Mouse (Mus musculus): ENCODE measurements around the gene Syt8.

GRCm38 (mm10) chr7:142394261-142395190 is 40.1 kb upstream of the Syt8 start:
- TF ChIP-seq POLR2A (IDR thresholded peaks at IDR 0.05; ENCODE audit: insufficient read depth, low read length) (no peak), CTCF (IDR thresholded peaks at IDR 0.05; ENCODE audit: low read depth, low read length) (no peak)

Data from ES-Bruce4 (cell line).